Mouse (Mus musculus): ENCODE results near the gene Spag16. TPM values are rescaled to one million over a fixed set of nuclear protein-coding genes. Genes with fewer than 3 reads are reported as not detected.
A peak's percentile ranks its signal among the peaks of the same experiment; 100 is the strongest.
"Not testable (repeated sequence)": the region's sequence is repeated elsewhere in the genome, so short reads cannot be mapped to it uniquely, and the experiment has no call there.

Gene Spag16
- total RNA-seq, 1 experiment: 0.31 TPM

DNA sequence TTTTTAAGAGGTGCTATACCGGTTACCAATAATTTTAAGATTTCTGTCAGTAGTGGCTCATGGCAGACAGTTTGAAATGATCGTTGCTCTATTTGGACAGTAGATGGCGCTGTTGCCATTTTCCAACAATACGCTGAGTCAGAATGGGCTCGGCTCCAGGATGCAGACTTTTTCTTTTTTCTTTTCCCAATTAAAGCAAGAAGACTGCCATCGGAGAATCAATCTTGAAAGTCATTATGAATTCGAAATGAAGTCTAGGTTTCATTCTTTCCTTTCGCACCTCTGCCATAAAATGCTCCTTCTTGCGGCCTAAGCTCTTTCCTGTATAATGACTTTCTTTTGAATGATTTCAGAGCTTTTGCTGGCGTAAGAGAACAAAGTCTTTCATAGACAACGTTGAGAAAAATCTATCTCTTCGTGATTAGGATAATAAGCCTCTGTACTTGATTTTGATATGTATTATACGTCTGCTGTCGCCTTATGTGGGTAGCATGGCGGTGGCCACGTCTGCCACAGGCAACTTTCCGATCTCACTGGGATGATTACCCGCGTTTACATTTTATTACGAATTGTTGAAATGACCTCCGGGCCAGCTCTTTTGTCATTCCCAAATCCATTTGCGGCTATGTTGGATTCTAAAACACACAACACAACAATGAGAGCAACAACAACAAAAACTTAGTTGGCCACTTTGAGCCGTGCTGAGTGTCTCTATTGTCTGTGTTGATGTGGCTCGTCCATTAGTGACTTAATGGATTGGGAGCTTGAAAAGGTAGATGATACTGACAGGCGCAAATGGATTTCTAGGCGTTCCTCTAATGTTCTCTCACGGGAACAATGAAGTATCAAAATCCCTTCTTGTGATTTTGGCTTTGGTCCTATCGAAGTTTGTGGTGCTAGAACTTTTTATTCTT, 36.2 kb upstream of the Spag16 start:
- TF ChIP-seq ZC3H11A (IDR thresholded peaks at IDR 0.05; ENCODE audit: borderline replicate concordance, low read depth, low read length) (0 out of 2 replicates have a peak, but pooled peaks have one; percentile 62), HCFC1 (IDR thresholded peaks at IDR 0.05; ENCODE audit: borderline replicate concordance, insufficient read depth, low read length) (no peak), ZNF384 (IDR thresholded peaks at IDR 0.05; ENCODE audit: low read depth, low read length) (0 out of 2 replicates have a peak, but pooled peaks have one; percentile 31), CHD2 (IDR thresholded peaks at IDR 0.05; ENCODE audit: low read depth, low read length) (no peak), MAFK (IDR thresholded peaks at IDR 0.05; ENCODE audit: insufficient read depth, low read depth, low read length) (peak; percentile 99)
- H3K4me1 ChIP-seq (ENCODE audit: control insufficient read depth in 2 of 2, insufficient read depth in 2 of 2, low read length in 2 of 2, poor library complexity in 1 of 2): no peaks in the 10 kb centered on the region
- H3K27ac ChIP-seq (ENCODE audit: insufficient read depth, low read depth, low read length, poor library complexity, severe bottlenecking): no peak overlapping the region
- H3K4me3 ChIP-seq (ENCODE audit: insufficient read depth in 1 of 2, low read depth in 1 of 2, low read length in 2 of 2, poor library complexity in 1 of 2, severe bottlenecking in 1 of 2): no peak overlapping the region
- H3K9me3 ChIP-seq (ENCODE audit: control insufficient read depth, insufficient read depth, low read depth, low read length): no peaks in the 10 kb centered on the region
- DNase-seq (ENCODE audit: low read depth, low spot score): peak; percentile 55
- H3K9ac ChIP-seq (ENCODE audit: insufficient read depth, low read depth, low read length, poor library complexity, severe bottlenecking): no peak overlapping the region
- in situ Hi-C loops (cut with MboI; ENCODE audit: low sequenced_read_pairs in 2 of 2, unreplicated experiment in 2 of 2): loop anchor here (25.0 kb wide), 2 partner anchors 222 to 472 kb away; no protein-coding TSS in a partner anchor
- no peaks in the 10 kb centered on the region for H3K36me3 ChIP-seq (ENCODE audit: control insufficient read depth, insufficient read depth, low read length, poor library complexity, severe bottlenecking)

DNA sequence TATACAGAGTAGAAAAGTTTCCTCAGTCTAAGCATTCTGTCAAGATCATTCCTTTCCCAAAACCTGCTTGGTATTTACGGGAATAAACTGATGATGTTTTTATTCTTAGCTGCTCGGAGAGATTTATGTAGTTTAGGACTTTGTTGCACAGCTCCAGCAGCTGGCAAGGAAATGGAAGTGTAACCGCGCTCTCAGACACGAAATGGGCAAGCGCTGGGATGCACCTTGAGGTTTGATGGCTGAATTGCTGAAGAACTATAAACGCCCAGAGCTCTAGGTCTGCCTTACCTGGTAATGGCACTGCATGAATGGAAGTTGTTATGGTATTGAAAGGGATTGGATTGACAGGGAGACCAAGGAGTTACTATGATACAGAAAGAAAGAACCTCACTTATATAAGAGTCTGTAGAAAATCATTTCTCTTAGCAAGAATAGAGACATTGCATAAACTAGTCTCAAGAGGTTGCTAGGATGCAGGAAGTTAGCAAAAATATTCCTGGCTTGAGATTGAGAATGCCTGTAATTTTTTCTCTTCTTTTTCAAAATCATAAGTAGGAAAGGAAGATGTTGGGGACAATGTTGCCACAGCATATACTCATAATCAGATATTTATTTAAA, 27.7 kb upstream of the Spag16 start:
- TF ChIP-seq CHD2 (IDR thresholded peaks at IDR 0.05; ENCODE audit: low read depth, low read length) (no peak), MAFK (IDR thresholded peaks at IDR 0.05; ENCODE audit: insufficient read depth, low read depth, low read length) (no peak), ZNF384 (IDR thresholded peaks at IDR 0.05; ENCODE audit: low read depth, low read length) (no peak), ZC3H11A (IDR thresholded peaks at IDR 0.05; ENCODE audit: borderline replicate concordance, low read depth, low read length) (no peak), HCFC1 (IDR thresholded peaks at IDR 0.05; ENCODE audit: borderline replicate concordance, insufficient read depth, low read length) (no peak)
- no peak overlapping the region for H3K4me3 ChIP-seq (ENCODE audit: insufficient read depth in 1 of 2, low read depth in 1 of 2, low read length in 2 of 2, poor library complexity in 1 of 2, severe bottlenecking in 1 of 2)
- DNase-seq (ENCODE audit: low read depth, low spot score): no peak
- no peak overlapping the region for H3K9ac ChIP-seq (ENCODE audit: insufficient read depth, low read depth, low read length, poor library complexity, severe bottlenecking)
- no peaks in the 10 kb centered on the region for H3K9me3 ChIP-seq (ENCODE audit: control insufficient read depth, insufficient read depth, low read depth, low read length)
- H3K4me1 ChIP-seq (ENCODE audit: control insufficient read depth in 2 of 2, insufficient read depth in 2 of 2, low read length in 2 of 2, poor library complexity in 1 of 2): no peaks in the 10 kb centered on the region
- in situ Hi-C loops (cut with MboI; ENCODE audit: low sequenced_read_pairs in 2 of 2, unreplicated experiment in 2 of 2): loop anchor here (25.0 kb wide), 2 partner anchors 213 to 463 kb away; no protein-coding TSS in a partner anchor
- no peak overlapping the region for H3K27ac ChIP-seq (ENCODE audit: insufficient read depth, low read depth, low read length, poor library complexity, severe bottlenecking)
- H3K36me3 ChIP-seq (ENCODE audit: control insufficient read depth, insufficient read depth, low read length, poor library complexity, severe bottlenecking): no peaks in the 10 kb centered on the region

DNA sequence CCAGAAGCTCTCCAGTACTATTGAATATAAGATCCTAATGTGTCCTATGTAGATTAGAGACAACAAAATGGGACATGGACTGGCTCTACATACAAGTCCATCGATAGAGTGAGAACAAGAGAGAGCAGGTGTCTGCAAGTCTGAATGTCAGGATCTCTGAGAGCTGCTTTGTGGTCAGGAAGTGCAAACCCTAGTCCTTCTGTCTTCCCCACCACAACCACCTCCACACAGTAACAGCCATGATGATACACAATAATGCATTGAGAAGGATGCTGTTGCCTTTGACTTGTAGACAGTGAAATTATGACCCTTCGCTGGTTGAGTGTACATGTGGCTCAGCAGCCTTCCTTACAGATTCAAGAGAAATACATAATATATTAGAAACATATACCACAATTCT, 16.6 kb upstream of the Spag16 start:
- TF ChIP-seq HCFC1 (IDR thresholded peaks at IDR 0.05; ENCODE audit: borderline replicate concordance, insufficient read depth, low read length) (no peak), CHD2 (IDR thresholded peaks at IDR 0.05; ENCODE audit: low read depth, low read length) (no peak), MAFK (IDR thresholded peaks at IDR 0.05; ENCODE audit: insufficient read depth, low read depth, low read length) (no peak), ZNF384 (IDR thresholded peaks at IDR 0.05; ENCODE audit: low read depth, low read length) (no peak), ZC3H11A (IDR thresholded peaks at IDR 0.05; ENCODE audit: borderline replicate concordance, low read depth, low read length) (no peak)
- no peaks in the 10 kb centered on the region for H3K36me3 ChIP-seq (ENCODE audit: control insufficient read depth, insufficient read depth, low read length, poor library complexity, severe bottlenecking)
- H3K9me3 ChIP-seq (ENCODE audit: control insufficient read depth, insufficient read depth, low read depth, low read length): no peaks in the 10 kb centered on the region
- in situ Hi-C loops (cut with MboI; ENCODE audit: low sequenced_read_pairs in 2 of 2, unreplicated experiment in 2 of 2): no loop called here
- H3K27ac ChIP-seq (ENCODE audit: insufficient read depth, low read depth, low read length, poor library complexity, severe bottlenecking): no peak overlapping the region
- H3K4me3 ChIP-seq (ENCODE audit: insufficient read depth in 1 of 2, low read depth in 1 of 2, low read length in 2 of 2, poor library complexity in 1 of 2, severe bottlenecking in 1 of 2): no peak overlapping the region
- no peak for DNase-seq (ENCODE audit: low read depth, low spot score)
- no peak overlapping the region for H3K9ac ChIP-seq (ENCODE audit: insufficient read depth, low read depth, low read length, poor library complexity, severe bottlenecking)
- H3K4me1 ChIP-seq (ENCODE audit: control insufficient read depth in 2 of 2, insufficient read depth in 2 of 2, low read length in 2 of 2, poor library complexity in 1 of 2): no peaks in the 10 kb centered on the region

DNA sequence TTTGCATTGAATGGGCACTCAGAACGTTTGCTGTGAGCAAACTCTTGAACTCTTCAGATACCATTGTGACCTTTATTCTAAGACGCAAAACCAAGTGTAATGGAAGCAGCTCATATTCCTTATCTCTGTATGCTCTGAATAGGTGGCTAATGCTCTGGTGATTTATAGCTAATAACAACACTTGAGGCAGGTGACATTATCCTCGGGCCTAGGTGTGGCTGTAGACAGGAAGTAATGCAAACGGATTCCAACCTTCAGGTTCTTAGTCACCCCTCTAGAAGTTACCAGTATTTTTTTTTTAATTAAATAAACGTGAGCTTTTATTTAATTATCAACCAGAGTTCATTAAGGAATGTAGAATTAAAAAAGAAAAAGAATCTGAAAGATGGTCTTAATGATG, 1.1 kb upstream of the Spag16 start:
- H3K4me3 ChIP-seq (ENCODE audit: insufficient read depth in 1 of 2, low read depth in 1 of 2, low read length in 2 of 2, poor library complexity in 1 of 2, severe bottlenecking in 1 of 2); DNase-seq (ENCODE audit: low read depth, low spot score); H3K9me3 ChIP-seq (ENCODE audit: control insufficient read depth, insufficient read depth, low read depth, low read length); H3K9ac ChIP-seq (ENCODE audit: insufficient read depth, low read depth, low read length, poor library complexity, severe bottlenecking); H3K27ac ChIP-seq (ENCODE audit: insufficient read depth, low read depth, low read length, poor library complexity, severe bottlenecking); H3K4me1 ChIP-seq (ENCODE audit: control insufficient read depth in 2 of 2, insufficient read depth in 2 of 2, low read length in 2 of 2, poor library complexity in 1 of 2); H3K36me3 ChIP-seq (ENCODE audit: control insufficient read depth, insufficient read depth, low read length, poor library complexity, severe bottlenecking); in situ Hi-C loops (cut with MboI; ENCODE audit: low sequenced_read_pairs in 2 of 2, unreplicated experiment in 2 of 2): not testable (repeated sequence)

Data from ES-E14 (cell line).